Mouse (Mus musculus) cerebellum, adult 9-10 months (tissue): ENCODE measurements around the gene Syde1.
"Not testable (repeated sequence)": the region's sequence is repeated elsewhere in the genome, so short reads cannot be mapped to it uniquely, and the experiment has no call there.

Source experiments
- DNase-seq: peaks from one replicate; pipeline ENCODE4 v3.0.0; 2022

Gene Syde1

DNA sequence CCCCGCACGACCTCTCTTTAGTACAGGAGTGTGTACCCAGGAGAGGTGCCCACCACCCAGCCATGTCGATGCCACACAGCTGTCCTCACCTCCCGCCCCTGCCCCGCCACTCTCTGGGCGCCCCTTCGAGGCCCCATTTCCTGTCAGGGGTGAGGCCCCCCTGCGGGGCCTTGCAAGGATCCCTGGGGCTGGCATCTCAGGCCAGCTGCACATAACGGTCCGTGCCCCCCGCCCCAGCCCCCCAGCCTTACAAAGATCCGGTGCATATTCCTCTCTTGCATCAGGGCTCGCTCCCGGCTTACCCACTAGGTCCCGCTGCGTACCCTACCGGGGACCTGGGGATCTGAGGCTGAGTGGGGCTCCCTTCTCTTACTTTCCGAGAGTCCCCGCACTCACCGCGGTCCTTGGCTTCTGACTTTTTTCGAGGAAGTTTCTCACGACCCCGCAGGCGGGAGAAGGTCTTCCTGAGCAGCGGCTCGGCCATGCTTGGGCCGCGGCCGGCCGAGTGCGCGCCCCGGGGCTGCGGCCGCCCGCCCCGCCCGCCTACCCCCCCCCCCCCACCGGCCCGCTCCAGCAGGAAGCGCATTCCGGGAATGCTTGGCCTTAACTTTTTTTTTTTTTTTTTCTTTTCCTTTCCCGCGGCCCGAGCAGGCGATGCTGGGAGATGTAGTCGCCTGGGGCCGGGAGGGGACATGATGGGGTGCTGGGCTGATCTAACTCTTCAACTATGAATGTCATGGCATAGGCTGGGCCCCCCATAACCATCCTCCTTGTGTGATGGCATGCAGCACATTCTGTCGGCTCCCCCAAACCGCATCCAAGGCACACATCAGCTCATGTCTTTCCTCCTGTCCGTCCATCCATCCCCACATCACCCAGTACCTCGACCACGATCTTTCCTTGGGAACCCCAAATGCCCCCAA, at the start of gene Syde1:
Gene Syde1, minus strand, starts transcription at position 559 of the 923 bp plus-strand sequence.
- peak; percentile 43 for DNase-seq

DNA sequence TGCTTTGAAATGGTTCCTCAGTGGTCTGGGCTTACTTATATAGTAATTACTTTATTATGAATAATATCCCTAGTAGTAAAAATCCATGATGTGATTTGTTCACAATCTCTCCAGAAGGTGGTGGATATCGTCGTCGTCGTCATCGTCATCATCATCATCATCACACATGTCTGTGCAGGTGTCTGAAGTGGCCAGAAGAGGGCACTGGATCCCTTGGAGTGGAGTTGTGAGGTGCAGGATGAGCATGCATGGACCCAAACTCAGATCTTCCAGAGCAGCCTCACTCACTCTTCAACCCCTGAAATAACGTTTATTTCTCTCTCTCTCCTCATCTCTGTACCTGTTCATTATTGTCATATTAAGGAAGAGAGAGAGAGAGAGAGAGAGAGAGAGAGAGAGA, 40.5 kb upstream of the Syde1 start:
- DNase-seq: peak; percentile 16

GRCm38 (mm10) chr10:78630194-78630593, 38.4 kb upstream of the Syde1 start:
- DNase-seq: peak; percentile 60

- not testable (repeated sequence) for DNase-seq
These were observed 31.4 kb upstream of the Syde1 start for GRCm38 (mm10) chr10:78623143-78623542.

- DNase-seq: no peak
These were observed 26.2 kb upstream of the Syde1 start, which contains the start of gene Olfr1357 for GRCm38 (mm10) chr10:78617974-78618373. Gene Olfr1357, minus strand, starts transcription at chr10:78618074.

- no peak for DNase-seq
These were observed 15.8 kb upstream of the Syde1 start for GRCm38 (mm10) chr10:78607602-78608001.

- DNase-seq: peak; percentile 73
These were observed 13.3 kb upstream of the Syde1 start for GRCm38 (mm10) chr10:78605080-78605479.

GRCm38 (mm10) chr10:78599865-78600264, 8.1 kb upstream of the Syde1 start:
- DNase-seq: no peak

DNA sequence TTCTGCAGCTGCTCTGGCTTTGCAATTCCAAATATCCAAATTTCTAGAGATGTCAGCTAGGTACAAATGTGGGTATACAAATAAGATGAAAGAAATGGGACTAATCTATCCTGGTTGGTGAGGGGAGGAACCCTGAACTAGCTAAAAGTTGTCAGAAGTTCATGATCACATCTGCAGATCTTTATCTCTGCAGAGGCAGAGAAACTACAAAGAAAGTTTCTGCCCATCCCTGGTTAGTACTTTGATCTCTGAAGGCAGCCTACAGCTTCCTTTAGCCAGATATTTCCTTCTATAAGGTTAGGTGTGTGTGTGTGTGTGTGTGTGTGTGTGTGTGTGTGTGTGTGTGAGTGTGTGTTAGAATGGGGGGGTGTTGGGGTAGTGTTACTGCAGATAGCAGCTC, 2.8 kb upstream of the Syde1 start:
- no peak for DNase-seq

- no peak for DNase-seq
These were observed 2.4 kb upstream of the Syde1 start for GRCm38 (mm10) chr10:78594157-78594556.

DNA sequence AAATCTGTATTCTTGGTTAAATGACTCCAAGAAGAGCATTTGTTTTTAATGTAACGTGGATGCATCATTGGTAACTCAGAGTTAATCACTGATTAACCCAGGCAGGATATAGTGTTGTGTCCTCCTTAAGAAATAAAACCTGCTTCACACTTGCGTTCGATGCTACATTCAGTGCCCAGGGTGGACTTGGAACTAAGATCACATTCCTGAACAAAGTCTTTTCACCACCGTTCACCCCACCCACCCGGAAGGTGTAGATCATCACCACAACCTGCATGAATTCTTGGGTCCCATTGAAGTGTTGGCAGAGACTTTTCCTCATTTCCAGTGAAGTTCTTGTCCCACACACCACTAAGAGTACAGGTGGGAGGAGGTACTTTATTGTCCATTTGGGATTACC, 2.0 kb upstream of the Syde1 start:
- no peak for DNase-seq

DNA sequence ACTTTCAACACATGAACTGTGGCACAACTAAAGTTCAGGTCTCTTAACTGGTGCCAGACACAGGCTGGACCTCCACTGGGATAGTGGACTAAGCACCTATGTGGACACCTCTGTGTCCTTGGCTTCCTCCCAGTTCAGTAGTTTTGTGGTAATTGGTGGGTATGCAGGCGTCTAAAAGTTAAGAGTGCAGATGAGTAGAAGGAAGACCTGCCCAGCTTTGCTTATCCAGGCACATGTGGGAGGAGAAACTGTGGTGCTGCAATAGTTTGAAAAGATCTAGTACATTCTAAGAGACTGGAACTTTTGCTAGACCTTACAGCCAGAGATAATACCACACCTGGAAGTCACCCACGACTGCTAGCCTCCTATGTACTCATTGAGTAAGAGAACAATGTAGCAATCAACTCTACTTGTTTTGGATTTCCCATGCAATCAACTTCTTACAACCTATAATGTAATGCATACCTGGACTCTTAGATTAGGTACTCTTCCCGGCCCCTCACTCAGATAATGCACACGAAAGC, 1.2 kb upstream of the Syde1 start:
- peak; percentile 13 for DNase-seq

DNA sequence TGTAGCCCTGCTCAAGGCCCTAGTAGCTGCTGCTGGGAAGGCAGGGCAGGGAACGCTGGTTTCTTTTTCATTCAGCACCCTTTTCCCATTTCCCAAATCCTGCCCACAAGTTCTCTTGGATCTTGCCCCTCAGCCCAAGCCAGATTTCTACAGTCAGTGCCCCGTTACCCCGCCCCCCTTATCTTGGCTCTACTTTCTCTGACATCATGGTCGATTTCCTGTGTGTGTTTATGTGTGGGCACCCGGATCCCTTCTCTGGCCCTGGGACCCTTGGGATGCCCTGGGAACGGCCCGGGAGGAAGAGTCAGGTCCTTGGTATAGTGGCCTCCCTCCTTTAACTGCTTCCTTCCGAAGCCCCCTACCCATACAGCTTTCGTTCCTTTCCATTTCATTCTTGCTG, 1.0 kb downstream of the Syde1 start:
- peak; percentile 22 for DNase-seq

GRCm38 (mm10) chr10:78589901-78590300, 1.9 kb downstream of the Syde1 start:
- peak; percentile 9 for DNase-seq

DNA sequence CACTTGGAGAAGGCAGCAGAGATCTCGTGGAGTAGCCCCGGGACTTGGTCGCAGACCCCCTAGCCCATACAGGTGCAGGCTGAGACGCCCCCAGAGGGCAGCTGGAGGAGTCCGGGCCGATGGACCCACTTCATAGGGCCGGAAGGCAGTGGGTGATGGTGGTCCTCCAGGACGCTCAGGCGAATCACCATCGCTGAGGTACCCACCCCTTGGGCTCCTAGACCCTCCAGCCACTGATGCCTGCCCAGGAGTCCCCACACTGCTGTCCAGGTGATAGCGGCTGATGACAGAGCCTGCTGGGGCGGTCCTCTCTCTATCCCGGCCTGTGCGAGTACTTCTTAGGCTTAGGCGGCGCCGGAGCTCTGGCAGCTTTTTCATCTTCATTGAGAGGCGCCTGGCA, 2.5 kb downstream of the Syde1 start:
- DNase-seq: peak; percentile 6

- no peak for DNase-seq
These were observed 5.7 kb downstream of the Syde1 start for GRCm38 (mm10) chr10:78586026-78586425.

DNA sequence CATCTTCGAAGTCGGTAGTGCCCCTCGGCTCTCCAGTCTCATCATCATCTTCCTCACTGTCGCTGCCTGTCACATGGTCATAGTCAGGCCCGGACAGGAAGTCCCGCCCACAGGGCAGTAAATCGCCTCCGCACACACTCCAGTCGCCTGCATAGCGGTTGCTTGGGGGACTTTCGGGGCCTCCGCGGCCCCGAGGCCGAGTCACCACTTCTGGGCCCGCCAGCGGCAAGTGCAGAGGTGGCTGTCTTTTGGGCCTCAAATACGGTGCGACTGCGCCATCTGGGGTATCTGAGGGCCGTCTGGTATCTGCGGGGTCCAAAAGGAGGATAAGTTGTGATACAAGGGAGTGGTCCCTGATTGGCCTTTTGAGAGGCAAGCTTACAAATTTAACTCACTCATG, 6.2 kb downstream of the Syde1 start:
- peak; percentile 13 for DNase-seq

- DNase-seq: no peak
These were observed 6.8 kb downstream of the Syde1 start for GRCm38 (mm10) chr10:78584996-78585395.

DNA sequence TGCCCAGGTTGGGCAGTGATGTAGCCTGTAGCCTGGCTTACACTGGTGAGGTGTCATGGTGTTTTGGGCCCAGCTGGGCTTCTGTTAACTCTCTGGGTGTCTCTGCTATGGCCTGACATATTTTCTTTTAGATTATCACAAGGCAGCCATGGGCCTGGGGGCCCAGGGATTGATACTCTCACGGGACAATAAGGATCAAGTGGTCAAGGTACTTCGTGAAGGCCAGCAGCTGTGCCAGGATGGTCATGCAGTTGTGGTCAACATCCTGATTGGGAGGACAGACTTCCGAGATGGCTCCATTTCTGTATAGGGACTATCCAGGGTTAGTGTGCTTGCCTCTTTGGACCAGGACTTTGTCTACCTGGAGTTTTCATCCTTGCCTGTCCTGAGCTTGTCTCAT, 7.8 kb downstream of the Syde1 start:
- DNase-seq: peak; percentile 15

DNA sequence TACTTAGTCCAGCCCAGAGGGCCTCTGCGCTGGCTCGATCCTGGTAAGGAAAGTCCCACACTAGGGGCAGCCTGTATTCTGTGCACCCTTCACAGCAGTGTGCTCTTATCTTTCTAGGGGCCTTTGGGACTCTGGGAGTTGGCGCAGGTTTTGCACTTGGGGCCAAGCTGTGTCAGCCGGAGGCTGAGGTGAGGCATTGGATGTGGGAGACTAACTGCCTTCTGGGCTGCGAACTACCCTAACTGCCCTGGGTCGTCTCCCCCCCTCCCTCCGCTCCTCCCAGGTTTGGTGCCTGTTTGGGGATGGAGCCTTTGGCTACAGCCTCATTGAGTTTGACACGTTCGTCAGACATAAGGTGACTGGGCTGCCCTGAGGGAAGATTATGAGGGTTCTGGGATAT, 8.4 kb downstream of the Syde1 start:
- DNase-seq: peak; percentile 8

DNA sequence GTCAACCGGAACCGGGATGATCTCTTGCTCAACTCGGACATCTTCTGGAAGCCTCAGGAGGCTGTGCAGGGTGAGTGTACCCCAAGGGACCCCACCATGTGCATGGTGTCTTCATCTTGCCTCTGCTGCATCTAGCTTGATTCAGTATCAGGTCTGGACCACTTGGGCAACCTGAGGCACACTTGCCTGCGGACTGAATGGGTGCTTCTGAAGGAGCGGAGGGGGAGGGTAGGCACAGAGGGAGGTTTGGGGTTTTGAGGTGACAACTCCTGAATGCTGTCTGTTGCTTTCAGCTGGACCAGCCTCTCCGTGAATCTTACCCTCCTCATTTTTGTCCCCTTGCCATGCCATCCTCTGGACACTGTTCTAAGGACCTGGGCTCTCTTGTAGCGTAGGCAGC, 10.6 kb downstream of the Syde1 start:
- DNase-seq: no peak

GRCm38 (mm10) chr10:78578204-78578603, 13.6 kb downstream of the Syde1 start:
- DNase-seq: peak; percentile 23

- DNase-seq: peak; percentile 51
These were observed 15.2 kb downstream of the Syde1 start for GRCm38 (mm10) chr10:78576435-78577184.

GRCm38 (mm10) chr10:78575690-78576089, 16.1 kb downstream of the Syde1 start:
- peak; percentile 96 for DNase-seq
